Mouse (Mus musculus): ENCODE data around the gene Gabrb2. TPM values are rescaled to one million over a fixed set of nuclear protein-coding genes. Genes with fewer than 3 reads are reported as not detected.

Gene Gabrb2
- total and polyA plus RNA-seq, 3 experiments: not detected

DNA sequence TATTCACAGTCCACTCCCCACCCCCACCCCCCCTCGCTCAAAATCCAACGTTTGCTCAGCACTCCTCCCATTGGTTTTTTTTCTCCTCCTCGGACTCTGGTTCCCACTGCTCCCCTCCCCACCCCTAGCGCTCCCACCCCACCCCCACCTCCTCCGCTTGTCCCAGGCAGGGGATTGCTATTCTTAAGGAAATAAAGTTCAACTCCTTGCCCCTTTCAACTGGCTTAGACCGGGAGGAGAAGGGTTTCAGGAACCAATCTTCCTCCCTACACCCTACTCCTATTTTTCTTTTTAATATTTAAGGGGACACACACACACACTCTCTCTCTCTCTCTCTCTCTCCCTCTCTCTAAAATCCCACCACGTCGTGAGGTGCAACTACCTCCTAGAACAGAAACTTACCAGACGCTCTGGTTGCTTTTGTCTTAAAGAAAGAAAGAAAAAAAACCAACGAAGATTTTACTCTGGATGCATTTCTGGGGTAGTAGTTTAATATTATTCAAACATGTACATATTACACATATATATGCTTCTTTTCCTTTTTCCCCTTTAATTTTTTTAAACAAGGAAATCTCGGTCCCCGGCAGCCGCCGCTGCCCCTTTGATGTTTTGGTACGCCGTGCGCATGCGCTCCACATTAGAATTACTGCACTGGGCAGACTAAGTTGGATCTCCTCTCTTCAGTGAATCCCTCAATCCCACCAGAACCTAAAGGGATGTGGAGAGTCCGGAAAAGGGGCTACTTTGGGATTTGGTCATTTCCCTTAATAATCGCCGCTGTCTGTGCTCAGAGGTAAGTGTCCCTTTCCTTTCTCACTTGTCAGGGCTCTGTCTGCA is 1.3 kb downstream of the Gabrb2 start:
- DNase-seq (ENCODE audit: low read depth, low spot score): no peak
- no peak for TF ChIP-seq MAFK (IDR thresholded peaks at IDR 0.05; ENCODE audit: borderline replicate concordance, low read depth, low read length)
- TF ChIP-seq NRF1 (IDR thresholded peaks at IDR 0.05; ENCODE audit: insufficient read depth, low read depth, low read length, poor library complexity, severe bottlenecking): no peak
- TF ChIP-seq ZC3H11A (IDR thresholded peaks at IDR 0.05; ENCODE audit: low read depth, low read length): no peak
- no peak for TF ChIP-seq ELF1 (IDR thresholded peaks at IDR 0.05; ENCODE audit: low read depth, low read length)
- TF ChIP-seq RCOR1 (IDR thresholded peaks at IDR 0.05; ENCODE audit: low read depth, low read length): no peak
- no peak for TF ChIP-seq TCF12 (IDR thresholded peaks at IDR 0.05; ENCODE audit: low read depth, low read length)
- no peak for TF ChIP-seq MXI1 (IDR thresholded peaks at IDR 0.05; ENCODE audit: low read depth, low read length)
- no peak for TF ChIP-seq MYB (IDR thresholded peaks at IDR 0.05; ENCODE audit: low read depth, low read length)
- TF ChIP-seq JUND (IDR thresholded peaks at IDR 0.05; ENCODE audit: low read depth, low read length): no peak
- no peak for TF ChIP-seq ZNF384 (IDR thresholded peaks at IDR 0.05; ENCODE audit: low read depth, low read length)
- TF ChIP-seq GABPA (IDR thresholded peaks at IDR 0.05; ENCODE audit: low read depth, low read length): no peak
- TF ChIP-seq USF1 (IDR thresholded peaks at IDR 0.05; ENCODE audit: low read depth, low read length): no peak
- no peak for TF ChIP-seq NELFE (IDR thresholded peaks at IDR 0.05; ENCODE audit: low read depth, low read length)
- TF ChIP-seq USF2 (IDR thresholded peaks at IDR 0.05; ENCODE audit: borderline replicate concordance in 1 of 2, insufficient read depth in 1 of 2, low read depth in 1 of 2, low read length in 2 of 2): no peak

DNA sequence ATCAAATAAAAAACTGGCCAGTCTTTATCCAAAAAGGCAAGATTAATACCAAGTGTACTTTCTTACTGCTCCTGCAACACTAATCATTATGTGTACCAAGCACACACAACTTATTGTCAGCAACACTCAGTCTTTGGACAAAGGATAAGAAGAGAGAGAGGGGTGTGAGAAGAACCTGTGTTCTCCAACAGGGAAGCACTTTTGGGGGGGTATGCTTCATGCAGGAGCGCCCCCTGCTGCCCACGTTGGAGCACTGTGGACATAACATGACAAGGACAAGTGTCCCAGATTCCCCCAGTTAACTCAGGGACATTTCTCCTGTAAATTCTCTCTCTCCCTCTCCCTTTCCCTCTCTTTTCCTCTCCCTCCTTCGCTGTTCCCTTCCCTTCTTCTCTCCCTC is 3.7 kb downstream of the Gabrb2 start:
- H3K36me3 ChIP-seq (ENCODE audit: control insufficient read depth in 1 of 2, insufficient read depth in 2 of 2, low read length in 2 of 2): no peaks in the 10 kb centered on the region
- DNase-seq (ENCODE audit: low read depth, low spot score): peak; percentile 10
- H3K4me1 ChIP-seq (ENCODE audit: control insufficient read depth in 1 of 2, insufficient read depth in 2 of 2, low read length in 2 of 2): no peaks in the 10 kb centered on the region
- H3K27me3 ChIP-seq (ENCODE audit: control insufficient read depth in 1 of 2, insufficient read depth in 2 of 2, low read length in 2 of 2): no peaks in the 10 kb centered on the region
- no peak overlapping the region for H3K4me3 ChIP-seq (ENCODE audit: control insufficient read depth in 1 of 2, insufficient read depth in 1 of 2, low read depth in 2 of 2, low read length in 2 of 2)
- no peaks in the 10 kb centered on the region for H3K79me2 ChIP-seq (ENCODE audit: control insufficient read depth, insufficient read depth, low read length, poor library complexity)
- no peak overlapping the region for H3K9ac ChIP-seq (ENCODE audit: control insufficient read depth, low read depth, low read length, poor library complexity, severe bottlenecking)
- H3K9me3 ChIP-seq (replicated peaks; ENCODE audit: insufficient read depth, low read length): no peaks in the 10 kb centered on the region
- no peak overlapping the region for H3K27ac ChIP-seq (ENCODE audit: control insufficient read depth, low read depth, low read length)
- TF ChIP-seq MAFK (IDR thresholded peaks at IDR 0.05; ENCODE audit: borderline replicate concordance, low read depth, low read length) (no peak), KAT2A (conservative IDR thresholded peaks at IDR 0.05; ENCODE audit: low read depth, low read length) (no peak), TBP (IDR thresholded peaks at IDR 0.05; ENCODE audit: low read depth, low read length) (no peak), RAD21 (IDR thresholded peaks at IDR 0.05; ENCODE audit: low read depth, low read length) (peak; percentile 13), CHD1 (IDR thresholded peaks at IDR 0.05; ENCODE audit: low read depth, low read length) (no peak), E2F4 (IDR thresholded peaks at IDR 0.05; ENCODE audit: borderline replicate concordance, low read depth, low read length) (no peak), SIN3A (IDR thresholded peaks at IDR 0.05; ENCODE audit: low read length) (no peak), SMC3 (IDR thresholded peaks at IDR 0.05; ENCODE audit: low read depth, low read length) (peak; percentile 24), CTCF (IDR thresholded peaks at IDR 0.05 in 2 of 3, conservative IDR thresholded peaks at IDR 0.05 in 1 of 3; ENCODE audit: control insufficient read depth in 1 of 3, insufficient read depth in 1 of 3, low read depth in 2 of 3, low read length in 3 of 3, poor library complexity in 1 of 3, severe bottlenecking in 1 of 3) (peak; percentile 10 to 64 (median 35); a peak in 4 of 6 replicates), TCF12 (IDR thresholded peaks at IDR 0.05; ENCODE audit: low read depth, low read length) (no peak), MYC (IDR thresholded peaks at IDR 0.05; ENCODE audit: low read depth, low read length) (no peak)

More for the DNA sequence above, 1.3 kb downstream of the Gabrb2 start:
- no peak overlapping the region for H3K27ac ChIP-seq (ENCODE audit: control insufficient read depth, low read depth, low read length)
- H3K9me3 ChIP-seq (replicated peaks; ENCODE audit: insufficient read depth, low read length): no peaks in the 10 kb centered on the region
- H3K4me1 ChIP-seq (ENCODE audit: control insufficient read depth in 1 of 2, insufficient read depth in 2 of 2, low read length in 2 of 2): no peaks in the 10 kb centered on the region
- no peak overlapping the region for H3K4me3 ChIP-seq (ENCODE audit: control insufficient read depth in 1 of 2, insufficient read depth in 1 of 2, low read depth in 2 of 2, low read length in 2 of 2)
- H3K36me3 ChIP-seq (ENCODE audit: control insufficient read depth in 1 of 2, insufficient read depth in 2 of 2, low read length in 2 of 2): no peaks in the 10 kb centered on the region
- no peaks in the 10 kb centered on the region for H3K79me2 ChIP-seq (ENCODE audit: control insufficient read depth, insufficient read depth, low read length, poor library complexity)
- H3K9ac ChIP-seq (ENCODE audit: control insufficient read depth, low read depth, low read length, poor library complexity, severe bottlenecking): no peak overlapping the region
- H3K27me3 ChIP-seq (ENCODE audit: control insufficient read depth in 1 of 2, insufficient read depth in 2 of 2, low read length in 2 of 2): no peaks in the 10 kb centered on the region

Measured in MEL (cell line).